In genomic region chr11:68566447-68567059, GRCm38 (mm10) we compare ENCODE assay signal across 8 mouse cellular contexts. TPM values are rescaled to one million over a fixed set of nuclear protein-coding genes. Genes with fewer than 3 reads are reported as not detected.
DNase-seq lines count a peak whose midpoint lies in the region; ATAC-seq and TF ChIP-seq lines count a peak whose summit lies in the region.

No protein-coding gene starts in this region.

- H3K4me3 ChIP-seq in left cerebral cortex, adult 2 months: peak overlapping the region; percentile 43

- DNase-seq in adrenal gland, postnatal 14 days: peak; percentile 83
- peak; percentile 37 to 39 for DNase-seq in gastrocnemius, adult 8-10 months (ENCODE audit: low spot score in 2 of 2)
- peak; percentile 74 for DNase-seq in hindlimb bud, embryonic 11.5 days (ENCODE audit: extremely low spot score, low read depth, low spot score)
- peak; percentile 81 to 82 for DNase-seq in left cerebral cortex, adult 2 months (ENCODE audit: extremely low spot score in 1 of 2, low spot score in 2 of 2)
- peak; percentile 84 for DNase-seq in lung, postnatal 36 days
- peak; percentile 91 for DNase-seq in right cerebral cortex, adult 2 months (ENCODE audit: low spot score in 2 of 2)

- peak; percentile 60 for TF ChIP-seq CTCF in left cerebral cortex, adult 2 months (IDR thresholded peaks at IDR 0.05)

- no peak overlapping the region for H3K27ac ChIP-seq in left cerebral cortex, adult 2 months

- peak; percentile 63; the same call in 1 of the 2 replicates for ATAC-seq in common myeloid progenitor, adult 5-6 weeks (replicated peaks; ENCODE audit: low read depth, poor library complexity, severe bottlenecking)
- no peak for ATAC-seq in activated CD4-positive, CD25-positive, alpha-beta regulatory T cell, adult 4 months

- intact Hi-C loops in left cerebral cortex, adult 2 months (cut with DNase I): loop anchor here (1.0 to 10.0 kb wide), 5 partner anchors 23 to 308 kb away; partner anchors contain the start of genes Myh10 and Ndel1

RNA-seq across cellular contexts. Expression of gene Mfsd6l, which starts 10.6 kb away (rescaled TPM):
- total RNA-seq in adrenal gland, postnatal 14 days (2021): 0.15 TPM in 1 of 2 replicates, not detected in the other
- 0.53 TPM in 1 of 2 replicates, not detected in the other for total RNA-seq in common myeloid progenitor, adult 5-6 weeks (2017)
- not detected for total RNA-seq in gastrocnemius, adult 8-10 months (2022)
- not detected for total RNA-seq in left cerebral cortex, adult 2 months (2021)
- not detected for polyA plus RNA-seq in activated CD4-positive, CD25-positive, alpha-beta regulatory T cell, adult 4 months (2017; shearing (Covaris generic))

RNA-seq across cellular contexts. Expression of gene Ccdc42, which starts 20.3 kb away (rescaled TPM):
- total RNA-seq in adrenal gland, postnatal 14 days (2021): not detected in 2 replicates
- total RNA-seq in common myeloid progenitor, adult 5-6 weeks (2017): not detected in 2 replicates
- total RNA-seq in gastrocnemius, adult 8-10 months (2022): not detected
- 1 to 10 TPM in 1 of 2 experiments, under 1 TPM in 1; 0.66 to 1.2 TPM for total RNA-seq in left cerebral cortex, adult 2 months (2021)
- polyA plus RNA-seq in activated CD4-positive, CD25-positive, alpha-beta regulatory T cell, adult 4 months (2017; shearing (Covaris generic)): not detected

Comparison
In these comparisons a context has a peak if more than half of its experiments do, and no peak if none do; other contexts are left out.
1. DNase-seq: peak in every context shown above with its lines; median percentile 91 in right cerebral cortex, adult 2 months; 84 in lung, postnatal 36 days; 83 in adrenal gland, postnatal 14 days; 82 in left cerebral cortex, adult 2 months; 74 in hindlimb bud, embryonic 11.5 days; 38 in gastrocnemius, adult 8-10 months.